ENCODE assay signal across 17 mouse cellular contexts in genomic region chr2:33188925-33189670, GRCm38 (mm10). TPM values are rescaled to one million over a fixed set of nuclear protein-coding genes. Genes with fewer than 3 reads are reported as not detected.
DNase-seq lines count a peak whose midpoint lies in the region; ATAC-seq lines count a peak whose summit lies in the region.
"Had no signal": no experiment of that assay in that cellular context is flagged by ENCODE, and none has a peak within 500 bp of the region (broad histone marks: within the 10 kb centered on the region; RNA-seq: fewer than 3 reads in every experiment).

No protein-coding gene starts in this region.

- no peak overlapping the region for H3K9ac ChIP-seq in heart, embryonic 14.5 days (ENCODE audit: low read length)
- H3K9ac ChIP-seq: liver, embryonic 13.5 days had no signal

- no peak overlapping the region for H3K4me2 ChIP-seq in heart, embryonic 14.5 days (ENCODE audit: low read length)
- H3K4me2 ChIP-seq: liver, embryonic 13.5 days had no signal

- peaks cover 43 to 52% of the 10 kb centered on the region in 2 experiments for H3K4me1 ChIP-seq in heart, embryonic 14.5 days (ENCODE audit: control insufficient read depth in 2 of 2, insufficient read depth in 2 of 2, low read length in 2 of 2)
- H3K4me1 ChIP-seq in brown adipose tissue, adult 24 weeks (ENCODE audit: control insufficient read depth, insufficient read depth, insufficient read length, low read length) = peaks cover 29% of the 10 kb centered on the region
- H3K4me1 ChIP-seq: liver, embryonic 13.5 days had no signal

- peak overlapping the region; percentile 76 to 84; a peak in 2 of 4 replicates for H3K27ac ChIP-seq in heart, embryonic 14.5 days (replicated peaks in 1 of 2; ENCODE audit: control insufficient read depth in 1 of 2, insufficient read depth in 1 of 2, low read depth in 2 of 2, low read length in 2 of 2)
- peak overlapping the region; percentile 20; the same call in 1 of the 2 replicates for H3K27ac ChIP-seq in brown adipose tissue, adult 24 weeks (replicated peaks; ENCODE audit: low read depth, low read length)
- H3K27ac ChIP-seq: embryonic facial prominence, embryonic 10.5 days; liver, embryonic 13.5 days had no signal

- ATAC-seq in heart, embryonic 14.5 days (ENCODE audit: insufficient number of reproducible peaks, insufficient read depth, low FRiP score, low read depth) = no peak
- no peak for ATAC-seq in erythroid progenitor cell, adult 5-6 weeks (replicated peaks; ENCODE audit: low FRiP score, poor library complexity, severe bottlenecking)
- ATAC-seq: activated CD4-positive, CD25-positive, alpha-beta regulatory T cell, adult 4 months; CD4-positive, CD25-positive, alpha-beta regulatory T cell, adult 4 months; inflammation-experienced regulatory T-cells, adult 6 months had no signal

- no peak for DNase-seq in heart, postnatal 14 days
- peak; percentile 84 for DNase-seq in gastrocnemius, postnatal 25 days
- DNase-seq in kidney, postnatal 10 days = peak; percentile 53
- no peak for DNase-seq in liver
- no peak for DNase-seq in layer of hippocampus, adult 8-10 months (ENCODE audit: low spot score in 2 of 2)
- DNase-seq: cerebellum, postnatal 25 days; layer of hippocampus, adult 9-11 months; liver, embryonic 13.5 days; lung, postnatal 4 days; midbrain, embryonic 14.5 days had no signal

- no peaks in the 10 kb centered on the region for H3K9me3 ChIP-seq in heart, embryonic 14.5 days (ENCODE audit: control insufficient read depth, low read length)
- H3K9me3 ChIP-seq: embryonic facial prominence, embryonic 10.5 days; liver, embryonic 13.5 days had no signal

- 81% methylated on average over 6 of the region's 6 CpGs for WGBS in heart, embryonic 14.5 days

- no peaks in the 10 kb centered on the region for H3K27me3 ChIP-seq in heart, embryonic 14.5 days (ENCODE audit: control insufficient read depth, insufficient read depth, low read length)
- H3K27me3 ChIP-seq: liver, embryonic 13.5 days had no signal

- no peaks in the 10 kb centered on the region for H3K36me3 ChIP-seq in heart, embryonic 14.5 days (ENCODE audit: control insufficient read depth, insufficient read depth, low read length)
- H3K36me3 ChIP-seq: embryonic facial prominence, embryonic 10.5 days; liver, embryonic 13.5 days had no signal

- intact Hi-C loops in heart, postnatal 14 days (cut with DNase I) = no loop called here

- H3K4me3 ChIP-seq in heart, embryonic 14.5 days (ENCODE audit: control insufficient read depth in 1 of 2, insufficient read depth in 1 of 2, low read depth in 1 of 2, low read length in 2 of 2) = no peak overlapping the region
- no peak overlapping the region for H3K4me3 ChIP-seq in brown adipose tissue, adult 24 weeks (ENCODE audit: insufficient read depth, low read depth, low read length)
- H3K4me3 ChIP-seq: embryonic facial prominence, embryonic 10.5 days; liver, embryonic 13.5 days had no signal

RNA-seq across cellular contexts. Expression of gene Angptl2, which starts 26.8 kb away (rescaled TPM):
- 51.4 and 58.2 TPM in 2 replicates for polyA plus RNA-seq in heart, embryonic 14.5 days (2014; fragmentation: Nextera tagmentation; extraction: Ambion mirVana)
- total RNA-seq in heart, postnatal 14 days (2021) = 10 to 100 TPM; 83.2 to 85.0 TPM
- 32.8 and 34.1 TPM in 2 replicates for polyA plus RNA-seq in brown adipose tissue, adult 24 weeks (2012; ENCODE audit: insufficient read depth, insufficient read length, missing spikeins)
- total RNA-seq in gastrocnemius, postnatal 25 days (2021) = 10 to 100 TPM; 64.2 to 68.7 TPM
- 1 to 10 TPM; 1.5 to 3.7 (median 2.4) TPM for total RNA-seq in layer of hippocampus, adult 8-10 months (2022)
- total RNA-seq in erythroid progenitor cell, adult 5-6 weeks (2015; ENCODE audit: low replicate concordance) = 1.3 TPM in 1 of 2 replicates, not detected in the other
- 0.13 TPM in 1 of 2 replicates, not detected in the other for total RNA-seq in erythroid progenitor cell, adult 5-6 weeks (2017; ENCODE audit: low replicate concordance)

RNA-seq across cellular contexts. Expression of gene Garnl3, which starts 57.6 kb away (rescaled TPM):
- 9.0 and 11.0 TPM in 2 replicates for polyA plus RNA-seq in heart, embryonic 14.5 days (2014; fragmentation: Nextera tagmentation; extraction: Ambion mirVana)
- total RNA-seq in heart, postnatal 14 days (2021) = 1 to 10 TPM; 4.1 to 4.2 TPM
- 3.6 and 17.9 TPM in 2 replicates for polyA plus RNA-seq in brown adipose tissue, adult 24 weeks (2012; ENCODE audit: insufficient read depth, insufficient read length, missing spikeins)
- 1 to 10 TPM in 1 of 2 experiments, under 1 TPM in 1; 0.49 to 1.7 TPM for total RNA-seq in gastrocnemius, postnatal 25 days (2021)
- 10 to 100 TPM; 36.0 to 49.4 (median 43.5) TPM for total RNA-seq in layer of hippocampus, adult 8-10 months (2022)
- not detected in 2 replicates for total RNA-seq in erythroid progenitor cell, adult 5-6 weeks (2015; ENCODE audit: low replicate concordance)
- total RNA-seq in erythroid progenitor cell, adult 5-6 weeks (2017; ENCODE audit: low replicate concordance) = not detected in 2 replicates

Comparison
In these comparisons a context has a peak if more than half of its experiments do, and no peak if none do; other contexts are left out.
1. DNase-seq: peak in gastrocnemius, postnatal 25 days (single experiment) and kidney, postnatal 10 days (single experiment); none in heart, postnatal 14 days (0 of 2), liver (single experiment) and layer of hippocampus, adult 8-10 months (0 of 2).
2. RNA of gene Angptl2, which starts 26.8 kb away (total RNA-seq): 83.2 to 85.0 TPM in heart, postnatal 14 days and 64.2 to 68.7 TPM in gastrocnemius, postnatal 25 days; 1.5 to 3.7 TPM in layer of hippocampus, adult 8-10 months and 0.13 to 1.3 TPM in erythroid progenitor cell, adult 5-6 weeks; every median in the first group is over 10 times any median in the second.
3. RNA of gene Garnl3, which starts 57.6 kb away (total RNA-seq): 36.0 to 49.4 TPM in layer of hippocampus, adult 8-10 months; 4.1 to 4.2 TPM in heart, postnatal 14 days, 0.49 to 1.7 TPM in gastrocnemius, postnatal 25 days and not detected in erythroid progenitor cell, adult 5-6 weeks; every median in the first group is over 4 times any median in the second.